8 mouse cellular contexts compared by ENCODE assay signal in genomic region chr1:193160317-193161032, GRCm38 (mm10). TPM values are rescaled to one million over a fixed set of nuclear protein-coding genes. Genes with fewer than 3 reads are reported as not detected.
A peak's percentile ranks its signal among the peaks of the same experiment; 100 is the strongest.
DNase-seq lines count a peak whose midpoint lies in the region; ATAC-seq and TF ChIP-seq lines count a peak whose summit lies in the region.

No protein-coding gene starts in this region.

- TF ChIP-seq CTCF in small intestine, adult 2 months (IDR thresholded peaks at IDR 0.05; ENCODE audit: extremely low read depth, insufficient read length, insufficient replicate concordance, low read depth, low read length), result no peak

- no peak overlapping the region for H3K27ac ChIP-seq in heart, embryonic 12.5 days (ENCODE audit: poor library complexity, severe bottlenecking)
- no peak overlapping the region for H3K27ac ChIP-seq in kidney, embryonic 16.5 days (ENCODE audit: low read length)
- peak overlapping the region; percentile 48 for H3K27ac ChIP-seq in small intestine, adult 2 months (ENCODE audit: insufficient read depth, low read depth, low read length)

- peak; percentile 71 for ATAC-seq in heart, embryonic 12.5 days (ENCODE audit: insufficient number of reproducible peaks, low FRiP score)
- ATAC-seq in kidney, embryonic 16.5 days (ENCODE audit: low FRiP score, low TSS enrichment), result peak; percentile 82; the same call in 1 of the 2 replicates

- no peak overlapping the region for H3K9ac ChIP-seq in heart, embryonic 12.5 days
- peak overlapping the region; percentile 53 for H3K9ac ChIP-seq in kidney, embryonic 16.5 days (replicated peaks; ENCODE audit: low read length)

- WGBS in heart, embryonic 12.5 days, result 14% methylated on average over 18 of the region's 18 CpGs
- 15% methylated on average over 18 of the region's 18 CpGs for whole genome bisulfite sequencing in kidney, embryonic 16.5 days
- WGBS in small intestine, adult 2 months, result 18% methylated on average over 18 of the region's 18 CpGs

- H3K27me3 ChIP-seq in heart, embryonic 12.5 days (replicated peaks), result peaks cover 2% of the 10 kb centered on the region
- no peaks in the 10 kb centered on the region for H3K27me3 ChIP-seq in kidney, embryonic 16.5 days (ENCODE audit: insufficient read depth, low read length)
- no peaks in the 10 kb centered on the region for H3K27me3 ChIP-seq in small intestine, adult 2 months (ENCODE audit: control insufficient read depth, insufficient read depth, low read length)

- TF ChIP-seq POLR2A in small intestine, adult 2 months (IDR thresholded peaks at IDR 0.05; ENCODE audit: low read depth, low read length), result no peak

- peaks cover 21% of the 10 kb centered on the region for H3K4me1 ChIP-seq in heart, embryonic 12.5 days (replicated peaks)
- peaks cover 6% of the 10 kb centered on the region; the same call in 1 of the 2 replicates for H3K4me1 ChIP-seq in kidney, embryonic 16.5 days (ENCODE audit: insufficient read depth, low read length)
- H3K4me1 ChIP-seq in small intestine, adult 2 months (ENCODE audit: control insufficient read depth, insufficient read depth, insufficient read length, low read length), result peaks cover 24% of the 10 kb centered on the region

- no peaks in the 10 kb centered on the region for H3K9me3 ChIP-seq in heart, embryonic 12.5 days (replicated peaks)
- H3K9me3 ChIP-seq in kidney, embryonic 16.5 days (ENCODE audit: low read length), result no peaks in the 10 kb centered on the region

- peak overlapping the region; percentile 31 for H3K4me3 ChIP-seq in heart, embryonic 12.5 days
- H3K4me3 ChIP-seq in kidney, embryonic 16.5 days (ENCODE audit: low read length), result peak overlapping the region; percentile 31
- H3K4me3 ChIP-seq in small intestine, adult 2 months (ENCODE audit: low read depth, low read length), result peak overlapping the region; percentile 33

- peak; percentile 19 for DNase-seq in gastrocnemius, adult 18-20 months (ENCODE audit: low spot score)
- DNase-seq in gastrocnemius, adult 8-10 months (ENCODE audit: low spot score in 2 of 2), result no peak
- peak; percentile 78 for DNase-seq in embryo, embryonic 11 days
- DNase-seq in lung, postnatal 25 days (ENCODE audit: low spot score), result peak; percentile 62
- no peak for DNase-seq in layer of hippocampus, postnatal 36 days

- no peaks in the 10 kb centered on the region for H3K36me3 ChIP-seq in heart, embryonic 12.5 days
- H3K36me3 ChIP-seq in kidney, embryonic 16.5 days (ENCODE audit: insufficient read depth, low read length), result no peaks in the 10 kb centered on the region
- H3K36me3 ChIP-seq in small intestine, adult 2 months (ENCODE audit: control insufficient read depth, insufficient read depth, low read length), result peaks cover 25% of the 10 kb centered on the region

- H3K4me2 ChIP-seq in heart, embryonic 12.5 days, result peak overlapping the region; percentile 57
- peak overlapping the region; percentile 52 for H3K4me2 ChIP-seq in kidney, embryonic 16.5 days (replicated peaks; ENCODE audit: low read depth, low read length)

RNA-seq across cellular contexts. Expression of gene A130010J15Rik, which starts 7.4 kb away (rescaled TPM):
- total RNA-seq in gastrocnemius, adult 18-20 months (2021), result 1 to 10 TPM; 2.9 to 3.9 TPM
- total RNA-seq in gastrocnemius, adult 8-10 months (2022), result 1 to 10 TPM; 2.6 to 4.8 (median 3.0) TPM
- polyA plus RNA-seq in heart, embryonic 12.5 days (2016; fragmentation: Nextera tagmentation; extraction: Ambion mirVana), result 13.4 and 13.9 TPM in 2 replicates
- polyA plus RNA-seq in kidney, embryonic 16.5 days (2015; fragmentation: Nextera tagmentation; extraction: Ambion mirVana), result 16.1 and 17.1 TPM in 2 replicates
- polyA plus RNA-seq in small intestine, adult 2 months (2012; rRNA removed), result 1.6 and 2.0 TPM in 2 replicates
- 1 to 10 TPM; 4.4 to 5.6 TPM for total RNA-seq in layer of hippocampus, postnatal 36 days (2021)

RNA-seq across cellular contexts. Expression of gene Irf6, which starts 7.6 kb away (rescaled TPM):
- total RNA-seq in gastrocnemius, adult 18-20 months (2021), result under 1 TPM; 0.53 to 0.88 TPM
- total RNA-seq in gastrocnemius, adult 8-10 months (2022), result 1 to 10 TPM in 1 of 4 experiments, under 1 TPM in 3; 0.44 to 1.1 (median 0.63) TPM
- polyA plus RNA-seq in heart, embryonic 12.5 days (2016; fragmentation: Nextera tagmentation; extraction: Ambion mirVana), result 4.8 and 6.6 TPM in 2 replicates
- polyA plus RNA-seq in kidney, embryonic 16.5 days (2015; fragmentation: Nextera tagmentation; extraction: Ambion mirVana), result 18.2 and 18.6 TPM in 2 replicates
- polyA plus RNA-seq in small intestine, adult 2 months (2012; rRNA removed), result 43.4 and 141 TPM in 2 replicates
- under 1 TPM; 0.42 to 0.96 TPM for total RNA-seq in layer of hippocampus, postnatal 36 days (2021)

RNA-seq across cellular contexts. Expression of gene Diexf, which starts 30.4 kb away (rescaled TPM):
- total RNA-seq in gastrocnemius, adult 18-20 months (2021), result 1 to 10 TPM; 6.5 to 6.7 TPM
- 10 to 100 TPM in 1 of 4 experiments, 1 to 10 TPM in 3; 6.6 to 10.2 (median 8.1) TPM for total RNA-seq in gastrocnemius, adult 8-10 months (2022)
- 4.8 TPM in 2 replicates for polyA plus RNA-seq in heart, embryonic 12.5 days (2016; fragmentation: Nextera tagmentation; extraction: Ambion mirVana)
- polyA plus RNA-seq in kidney, embryonic 16.5 days (2015; fragmentation: Nextera tagmentation; extraction: Ambion mirVana), result 10.0 and 10.3 TPM in 2 replicates
- 3.1 and 5.5 TPM in 2 replicates for polyA plus RNA-seq in small intestine, adult 2 months (2012; rRNA removed)
- 10 to 100 TPM; 23.4 to 27.5 TPM for total RNA-seq in layer of hippocampus, postnatal 36 days (2021)

RNA-seq across cellular contexts. Expression of gene Traf3ip3, which starts 41.0 kb away (rescaled TPM):
- 1 to 10 TPM in 1 of 2 experiments, under 1 TPM in 1; 0.55 to 1.9 TPM for total RNA-seq in gastrocnemius, adult 18-20 months (2021)
- total RNA-seq in gastrocnemius, adult 8-10 months (2022), result 1 to 10 TPM in 1 of 4 experiments, under 1 TPM in 3; 0.48 to 2.0 (median 0.74) TPM
- 0.99 and 1.6 TPM in 2 replicates for polyA plus RNA-seq in heart, embryonic 12.5 days (2016; fragmentation: Nextera tagmentation; extraction: Ambion mirVana)
- 2.0 and 2.1 TPM in 2 replicates for polyA plus RNA-seq in kidney, embryonic 16.5 days (2015; fragmentation: Nextera tagmentation; extraction: Ambion mirVana)
- 2.6 and 4.6 TPM in 2 replicates for polyA plus RNA-seq in small intestine, adult 2 months (2012; rRNA removed)
- 1 to 10 TPM; 1.1 to 1.3 TPM for total RNA-seq in layer of hippocampus, postnatal 36 days (2021)

RNA-seq across cellular contexts. Expression of gene Lamb3, which starts 47.0 kb away (rescaled TPM):
- 1 to 10 TPM; 2.4 to 3.2 TPM for total RNA-seq in gastrocnemius, adult 18-20 months (2021)
- 1 to 10 TPM; 2.1 to 5.0 (median 2.5) TPM for total RNA-seq in gastrocnemius, adult 8-10 months (2022)
- 2.3 and 2.5 TPM in 2 replicates for polyA plus RNA-seq in heart, embryonic 12.5 days (2016; fragmentation: Nextera tagmentation; extraction: Ambion mirVana)
- 1.2 and 2.3 TPM in 2 replicates for polyA plus RNA-seq in kidney, embryonic 16.5 days (2015; fragmentation: Nextera tagmentation; extraction: Ambion mirVana)
- 13.9 and 21.7 TPM in 2 replicates for polyA plus RNA-seq in small intestine, adult 2 months (2012; rRNA removed)
- 1 to 10 TPM in 1 of 2 experiments, under 1 TPM in 1; 0.56 to 2.8 TPM for total RNA-seq in layer of hippocampus, postnatal 36 days (2021)

Comparison
In these comparisons a context has a peak if more than half of its experiments do, and no peak if none do; other contexts are left out.
1. DNase-seq: peak in gastrocnemius, adult 18-20 months (single experiment), embryo, embryonic 11 days (single experiment) and lung, postnatal 25 days (single experiment); none in gastrocnemius, adult 8-10 months (0 of 2) and layer of hippocampus, postnatal 36 days (0 of 2).
2. Peak in every context shown above with its lines, with median percentiles within 50 percentile points of each other: H3K4me3 ChIP-seq.